Mouse (Mus musculus): ENCODE results near the gene Ptov1. TPM values are rescaled to one million over a fixed set of nuclear protein-coding genes. Genes with fewer than 3 reads are reported as not detected.

The Ptov1 gene
- polyA plus RNA-seq, 1 experiment from 2014 or later: 112 TPM

DNA sequence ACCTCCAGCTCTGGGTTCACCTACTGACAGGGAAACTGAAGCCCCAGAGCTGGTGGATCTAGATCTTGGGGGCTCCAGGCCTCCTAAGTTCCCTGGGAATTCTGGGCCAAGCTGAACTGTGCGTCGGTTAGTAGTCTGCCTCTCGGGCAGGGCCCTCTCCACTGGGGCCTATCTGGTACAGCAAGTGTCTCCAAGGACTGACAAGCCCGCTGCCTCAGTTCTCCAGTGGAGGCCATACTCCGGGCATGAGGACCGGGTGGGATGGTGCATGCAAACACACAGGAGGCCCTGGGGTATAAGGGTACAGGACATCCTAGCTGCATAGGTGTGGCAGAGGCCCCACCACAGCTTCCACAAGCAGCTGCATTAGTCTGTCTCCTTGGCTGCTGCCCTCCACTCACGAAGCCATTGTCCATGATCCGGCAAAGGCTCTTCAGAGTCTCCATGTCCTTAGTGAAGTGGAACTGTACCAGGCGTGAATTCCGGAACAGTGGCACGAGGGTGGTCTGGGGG, 5.5 kb downstream of the Ptov1 start:
- no peaks in the 10 kb centered on the region for H3K9me3 ChIP-seq (ENCODE audit: control insufficient read depth)
- H3K9ac ChIP-seq (ENCODE audit: low read depth, low read length): no peak overlapping the region
- H3K27ac ChIP-seq (ENCODE audit: low read depth, low read length): peak overlapping the region; percentile 21; the same call in 1 of the 2 replicates
- H3K4me3 ChIP-seq (ENCODE audit: low read depth, low read length): no peak overlapping the region
- ATAC-seq: no peak
- H3K4me2 ChIP-seq (replicated peaks; ENCODE audit: low read depth): no peak overlapping the region
- H3K36me3 ChIP-seq (ENCODE audit: control insufficient read depth, insufficient read depth): peaks cover 47% of the 10 kb centered on the region
- no peak for TF ChIP-seq CTCF (IDR thresholded peaks at IDR 0.05; ENCODE audit: low read depth)
- H3K4me1 ChIP-seq (replicated peaks; ENCODE audit: control insufficient read depth, insufficient read depth, low read length): peaks cover 27% of the 10 kb centered on the region
- WGBS: 82% methylated on average over 11 of the region's 11 CpGs
- no peaks in the 10 kb centered on the region for H3K27me3 ChIP-seq (replicated peaks; ENCODE audit: control insufficient read depth, insufficient read depth, low read length)

DNA sequence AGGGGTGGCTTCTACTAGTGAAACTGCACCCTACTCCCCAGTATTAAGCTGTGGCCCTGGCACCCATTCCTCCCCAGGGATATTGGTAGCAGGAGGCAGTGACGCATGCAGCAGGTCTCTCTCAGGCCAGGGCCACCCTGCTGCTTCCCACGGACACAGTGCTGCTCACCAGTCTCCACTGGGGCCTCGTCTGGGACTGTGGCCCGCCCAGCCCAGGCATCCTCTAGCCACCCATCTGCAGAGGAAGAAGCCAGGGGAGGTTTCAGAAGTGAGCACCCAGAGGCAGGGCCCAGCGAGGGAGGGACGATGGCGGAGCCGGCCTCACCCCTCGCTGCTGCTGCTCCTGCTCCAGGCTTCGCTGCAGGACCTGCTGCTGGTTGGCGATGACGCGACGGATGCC, 6.4 kb downstream of the Ptov1 start:
- Histone ChIP-seq H3K4me2 (replicated peaks; ENCODE audit: low read depth) (no peak overlapping the region), H3K27ac (ENCODE audit: low read depth, low read length) (no peak overlapping the region; the same call in 1 of the 2 replicates), H3K4me3 (ENCODE audit: low read depth, low read length) (no peak overlapping the region), H3K36me3 (ENCODE audit: control insufficient read depth, insufficient read depth) (peaks cover 47% of the 10 kb centered on the region), H3K27me3 (replicated peaks; ENCODE audit: control insufficient read depth, insufficient read depth, low read length) (no peaks in the 10 kb centered on the region), H3K4me1 (replicated peaks; ENCODE audit: control insufficient read depth, insufficient read depth, low read length) (peaks cover 23% of the 10 kb centered on the region), H3K9ac (ENCODE audit: low read depth, low read length) (no peak overlapping the region), H3K9me3 (ENCODE audit: control insufficient read depth) (no peaks in the 10 kb centered on the region)
- 80% methylated on average over 14 of the region's 14 CpGs for WGBS
- ATAC-seq: no peak
- no peak for TF ChIP-seq CTCF (IDR thresholded peaks at IDR 0.05; ENCODE audit: low read depth)

DNA sequence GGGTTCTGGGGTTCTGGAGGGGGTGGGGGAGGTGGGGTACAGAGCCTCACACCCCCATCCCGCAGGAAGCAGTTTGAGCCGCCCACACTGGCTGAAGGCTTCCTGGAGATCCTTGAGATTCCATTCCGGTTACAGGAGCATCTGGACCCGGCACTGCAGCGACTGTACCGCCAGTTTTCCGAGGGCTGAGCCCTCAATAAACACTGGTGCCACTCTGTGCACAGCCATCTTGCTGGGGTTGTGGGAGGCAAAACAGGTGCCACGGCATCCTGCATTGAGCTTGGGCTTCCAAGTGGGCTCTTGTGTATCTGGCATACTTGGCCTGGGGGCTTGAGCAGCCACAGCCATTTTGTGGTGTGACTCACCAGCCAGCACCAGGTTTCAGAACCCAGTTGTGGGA, 7.2 kb downstream of the Ptov1 start:
- Histone ChIP-seq H3K36me3 (ENCODE audit: control insufficient read depth, insufficient read depth) (peaks cover 47% of the 10 kb centered on the region), H3K9ac (ENCODE audit: low read depth, low read length) (no peak overlapping the region), H3K9me3 (ENCODE audit: control insufficient read depth) (no peaks in the 10 kb centered on the region), H3K27ac (ENCODE audit: low read depth, low read length) (0 out of 2 replicates have a peak overlapping the region, but pooled peaks have one; percentile 7), H3K4me2 (replicated peaks; ENCODE audit: low read depth) (no peak overlapping the region), H3K27me3 (replicated peaks; ENCODE audit: control insufficient read depth, insufficient read depth, low read length) (no peaks in the 10 kb centered on the region), H3K4me3 (ENCODE audit: low read depth, low read length) (no peak overlapping the region), H3K4me1 (replicated peaks; ENCODE audit: control insufficient read depth, insufficient read depth, low read length) (peaks cover 20% of the 10 kb centered on the region)
- TF ChIP-seq CTCF (IDR thresholded peaks at IDR 0.05; ENCODE audit: low read depth): no peak
- no peak for ATAC-seq
- 72% methylated on average over 8 of the region's 8 CpGs for WGBS

GRCm38 (mm10) chr7:44861429-44861816, 8.2 kb downstream of the Ptov1 start:
- no peak overlapping the region for H3K4me3 ChIP-seq (ENCODE audit: low read depth, low read length)
- 78% methylated on average over 14 of the region's 14 CpGs for WGBS
- no peak for ATAC-seq
- H3K9ac ChIP-seq (ENCODE audit: low read depth, low read length): no peak overlapping the region
- peaks cover 47% of the 10 kb centered on the region for H3K36me3 ChIP-seq (ENCODE audit: control insufficient read depth, insufficient read depth)
- no peak for TF ChIP-seq CTCF (IDR thresholded peaks at IDR 0.05; ENCODE audit: low read depth)
- no peaks in the 10 kb centered on the region for H3K27me3 ChIP-seq (replicated peaks; ENCODE audit: control insufficient read depth, insufficient read depth, low read length)
- peaks cover 11% of the 10 kb centered on the region; the same call in 1 of the 2 replicates for H3K4me1 ChIP-seq (replicated peaks; ENCODE audit: control insufficient read depth, insufficient read depth, low read length)
- no peak overlapping the region for H3K4me2 ChIP-seq (replicated peaks; ENCODE audit: low read depth)
- no peaks in the 10 kb centered on the region for H3K9me3 ChIP-seq (ENCODE audit: control insufficient read depth)
- H3K27ac ChIP-seq (ENCODE audit: low read depth, low read length): no peak overlapping the region

DNA sequence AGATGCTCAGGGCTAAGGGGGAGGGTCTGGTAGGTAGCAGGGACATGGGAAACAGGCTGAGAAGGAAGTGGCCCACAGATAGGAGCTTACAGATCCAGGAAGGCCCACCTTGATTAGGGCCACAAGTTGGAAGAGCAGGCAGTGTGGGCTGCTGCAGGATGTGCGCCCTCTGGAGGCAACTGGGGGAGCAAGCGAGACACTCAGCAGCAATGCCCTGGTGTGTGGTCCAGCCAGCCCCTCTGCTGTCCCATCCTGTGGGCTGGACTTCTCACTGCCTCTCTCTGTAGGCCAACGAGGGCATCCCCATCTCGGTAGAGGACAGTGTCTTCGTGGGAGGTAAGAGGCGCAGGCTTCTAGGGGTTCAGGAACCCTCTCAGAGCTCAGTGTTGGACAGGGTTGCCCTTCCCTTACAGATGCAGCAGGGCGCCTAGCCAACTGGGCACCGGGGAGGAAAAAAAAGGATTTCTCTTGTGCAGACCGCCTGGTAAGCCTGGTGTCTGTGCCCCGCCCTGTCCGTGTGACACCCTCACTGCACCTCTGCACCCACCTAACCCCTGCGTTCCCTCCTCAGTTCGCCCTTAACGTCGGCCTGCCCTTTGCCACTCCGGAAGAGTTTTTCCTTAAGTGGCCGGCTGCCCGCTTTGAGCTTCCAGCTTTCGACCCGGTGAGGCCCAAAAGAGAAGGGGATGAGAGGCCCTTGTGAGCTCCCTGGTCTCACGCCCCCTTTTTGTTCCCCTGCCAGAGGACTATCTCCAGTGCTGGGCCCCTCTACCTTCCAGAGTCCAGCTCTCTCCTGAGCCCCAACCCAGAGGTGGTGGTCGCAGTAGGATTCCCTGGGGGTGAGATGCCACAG, 8.8 kb downstream of the Ptov1 start:
- 0 out of 2 replicates have a peak, but pooled peaks have one; percentile 11 for ATAC-seq
- H3K9ac ChIP-seq (ENCODE audit: low read depth, low read length): no peak overlapping the region
- no peaks in the 10 kb centered on the region for H3K27me3 ChIP-seq (replicated peaks; ENCODE audit: control insufficient read depth, insufficient read depth, low read length)
- H3K4me1 ChIP-seq (replicated peaks; ENCODE audit: control insufficient read depth, insufficient read depth, low read length): peaks cover 5% of the 10 kb centered on the region; the same call in 1 of the 2 replicates
- H3K9me3 ChIP-seq (ENCODE audit: control insufficient read depth): no peaks in the 10 kb centered on the region
- peak overlapping the region; percentile 9; the same call in 1 of the 2 replicates for H3K4me2 ChIP-seq (replicated peaks; ENCODE audit: low read depth)
- 55% methylated on average over 22 of the region's 22 CpGs for WGBS
- no peak overlapping the region for H3K27ac ChIP-seq (ENCODE audit: low read depth, low read length)
- peaks cover 44% of the 10 kb centered on the region for H3K36me3 ChIP-seq (ENCODE audit: control insufficient read depth, insufficient read depth)
- TF ChIP-seq CTCF (IDR thresholded peaks at IDR 0.05; ENCODE audit: low read depth): peak; percentile 95
- H3K4me3 ChIP-seq (ENCODE audit: low read depth, low read length): no peak overlapping the region

DNA sequence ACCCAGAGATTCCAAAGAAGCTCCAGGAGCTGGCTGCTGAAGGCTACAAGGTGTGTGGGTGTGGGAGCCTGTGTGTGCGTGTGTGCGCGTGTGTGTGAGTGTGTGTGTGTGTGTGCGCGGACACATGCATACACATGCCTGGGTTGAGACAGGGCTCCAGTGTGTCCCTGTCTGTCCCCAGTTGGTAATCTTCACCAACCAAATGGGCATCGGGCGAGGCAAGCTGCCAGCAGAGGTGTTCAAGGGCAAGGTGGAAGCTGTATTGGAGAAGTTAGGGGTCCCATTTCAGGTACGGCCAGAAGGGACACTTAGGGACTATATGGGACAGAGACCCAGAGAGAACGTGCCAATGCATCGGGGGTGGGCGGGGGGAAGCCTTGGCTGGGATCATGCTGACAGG, 9.7 kb downstream of the Ptov1 start:
- H3K4me2 ChIP-seq (replicated peaks; ENCODE audit: low read depth): no peak overlapping the region
- H3K9ac ChIP-seq (ENCODE audit: low read depth, low read length): no peak overlapping the region
- no peaks in the 10 kb centered on the region for H3K9me3 ChIP-seq (ENCODE audit: control insufficient read depth)
- no peak overlapping the region for H3K27ac ChIP-seq (ENCODE audit: low read depth, low read length)
- WGBS: 91% methylated on average over 11 of the region's 11 CpGs
- H3K4me3 ChIP-seq (ENCODE audit: low read depth, low read length): no peak overlapping the region
- peaks cover 4% of the 10 kb centered on the region; the same call in 1 of the 2 replicates for H3K4me1 ChIP-seq (replicated peaks; ENCODE audit: control insufficient read depth, insufficient read depth, low read length)
- H3K27me3 ChIP-seq (replicated peaks; ENCODE audit: control insufficient read depth, insufficient read depth, low read length): no peaks in the 10 kb centered on the region
- H3K36me3 ChIP-seq (ENCODE audit: control insufficient read depth, insufficient read depth): peaks cover 43% of the 10 kb centered on the region
- ATAC-seq: no peak
- no peak for TF ChIP-seq CTCF (IDR thresholded peaks at IDR 0.05; ENCODE audit: low read depth)

Data from intestine, postnatal 0 days (tissue).